Mouse (Mus musculus) heart, embryonic 10.5 days (tissue): ENCODE data around the gene Glis3. TPM values are rescaled to one million over a fixed set of nuclear protein-coding genes. Genes with fewer than 3 reads are reported as not detected.

ENCODE experiments used
- DNase-seq: peaks from one replicate; pipeline ENCODE4 v3.0.0-alpha.2; 2017; ENCODE audit warnings: low spot score
- H3K27ac ChIP-seq: fragments of 300-500 bp; sonication (generic); 2 replicates; pipeline ENCODE4 v1.5.1; 2016; ENCODE audit warnings: mild to moderate bottlenecking
- H3K27me3 ChIP-seq: fragments of 300-500 bp; sonication (generic); 2 replicates; pipeline ENCODE4 v1.6.1; 2016; ENCODE audit warnings: mild to moderate bottlenecking; ENCODE audit not compliant: poor library complexity, insufficient read depth, severe bottlenecking
- H3K36me3 ChIP-seq: fragments of 300-500 bp; sonication (generic); 2 replicates; pipeline ENCODE4 v1.6.1; 2016; ENCODE audit warnings: mild to moderate bottlenecking, moderate library complexity
- H3K4me1 ChIP-seq: fragments of 300-500 bp; sonication (generic); 2 replicates; pipeline ENCODE4 v1.6.1; 2016; ENCODE audit warnings: mild to moderate bottlenecking
- H3K4me3 ChIP-seq: fragments of 300-500 bp; sonication (generic); 2 replicates; pipeline ENCODE4 v1.5.1; 2016; ENCODE audit warnings: mild to moderate bottlenecking, moderate library complexity
- H3K9me3 ChIP-seq: fragments of 300-500 bp; sonication (generic); 2 replicates; pipeline ENCODE4 v1.6.1; 2016; ENCODE audit warnings: mild to moderate bottlenecking, moderate library complexity
- WGBS: fragments of 180-500 bp; shearing (Covaris S2); methylation state at CpG from one replicate; pipeline ENCODE4 v1.1.7; 2016; 5-methylcytosine and 5-hydroxymethylcytosine counted together
- polyA plus RNA-seq: library from polyadenylated mRNA; unstranded; fragments of >200 nt; fragmentation: Nextera tagmentation; extraction: Ambion mirVana; gene quantifications from 2 replicates; pipeline ENCODE4 v1.2.1, GENCODE M21; 2016

Gene Glis3
- polyA plus RNA-seq, 1 experiment from 2014 or later = 1.4 TPM

GRCm38 (mm10) chr19:28517464-28518080 lies 162.3 kb downstream of the Glis3 start:
- DNase-seq = no peak
- 59% methylated on average over 9 of the region's 9 CpGs for WGBS
- Histone ChIP-seq H3K36me3 (no peaks in the 10 kb centered on the region), H3K4me1 (peaks cover 6% of the 10 kb centered on the region), H3K9me3 (no peaks in the 10 kb centered on the region), H3K27me3 (no peaks in the 10 kb centered on the region), H3K4me3 (no peak overlapping the region), H3K27ac (no peak overlapping the region)

- DNase-seq = no peak
- Histone ChIP-seq H3K27ac (no peak overlapping the region), H3K36me3 (no peaks in the 10 kb centered on the region), H3K4me3 (no peak overlapping the region), H3K4me1 (peaks cover 6% of the 10 kb centered on the region), H3K9me3 (no peaks in the 10 kb centered on the region), H3K27me3 (no peaks in the 10 kb centered on the region)
- 84% methylated on average over 6 of the region's 6 CpGs for WGBS
These were observed 163.4 kb downstream of the Glis3 start for GRCm38 (mm10) chr19:28516487-28516886.

GRCm38 (mm10) chr19:28512475-28512874 lies 167.4 kb downstream of the Glis3 start:
- Histone ChIP-seq H3K4me1 (peaks cover 2% of the 10 kb centered on the region), H3K27ac (no peak overlapping the region), H3K4me3 (no peak overlapping the region), H3K9me3 (no peaks in the 10 kb centered on the region), H3K27me3 (no peaks in the 10 kb centered on the region), H3K36me3 (no peaks in the 10 kb centered on the region)
- DNase-seq = no peak
- WGBS = 86% methylated on average over 11 of the region's 11 CpGs

- Histone ChIP-seq H3K4me3 (no peak overlapping the region), H3K4me1 (no peaks in the 10 kb centered on the region), H3K36me3 (no peaks in the 10 kb centered on the region), H3K27me3 (no peaks in the 10 kb centered on the region), H3K9me3 (no peaks in the 10 kb centered on the region), H3K27ac (no peak overlapping the region)
- no peak for DNase-seq
- 85% methylated on average over 1 of the region's 1 CpGs for WGBS
These were observed 168.0 kb downstream of the Glis3 start for GRCm38 (mm10) chr19:28511910-28512309.

GRCm38 (mm10) chr19:28505376-28505775 lies 174.5 kb downstream of the Glis3 start:
- H3K27ac ChIP-seq = no peak overlapping the region
- no peak for DNase-seq
- H3K4me3 ChIP-seq = no peak overlapping the region
- peaks cover 9% of the 10 kb centered on the region for H3K4me1 ChIP-seq
- H3K27me3 ChIP-seq = no peaks in the 10 kb centered on the region
- no peaks in the 10 kb centered on the region for H3K9me3 ChIP-seq
- H3K36me3 ChIP-seq = no peaks in the 10 kb centered on the region
- WGBS = 73% methylated on average over 6 of the region's 6 CpGs

GRCm38 (mm10) chr19:28503011-28503410 lies 176.9 kb downstream of the Glis3 start:
- no peaks in the 10 kb centered on the region for H3K36me3 ChIP-seq
- DNase-seq = no peak
- H3K4me3 ChIP-seq = no peak overlapping the region
- peaks cover 9% of the 10 kb centered on the region for H3K4me1 ChIP-seq
- WGBS = 57% methylated on average over 12 of the region's 12 CpGs
- H3K9me3 ChIP-seq = no peaks in the 10 kb centered on the region
- no peak overlapping the region; the same call in 1 of the 2 replicates for H3K27ac ChIP-seq
- H3K27me3 ChIP-seq = no peaks in the 10 kb centered on the region

GRCm38 (mm10) chr19:28500975-28501374 lies 178.9 kb downstream of the Glis3 start:
- Histone ChIP-seq H3K4me3 (no peak overlapping the region), H3K27ac (no peak overlapping the region), H3K27me3 (no peaks in the 10 kb centered on the region), H3K4me1 (peaks cover 9% of the 10 kb centered on the region), H3K36me3 (no peaks in the 10 kb centered on the region), H3K9me3 (no peaks in the 10 kb centered on the region)
- WGBS = 88% methylated on average over 9 of the region's 9 CpGs
- DNase-seq = no peak

- no peak for DNase-seq
- WGBS = 93% methylated on average over 14 of the region's 14 CpGs
- H3K27me3 ChIP-seq = no peaks in the 10 kb centered on the region
- H3K4me3 ChIP-seq = no peak overlapping the region
- H3K36me3 ChIP-seq = no peaks in the 10 kb centered on the region
- no peak overlapping the region for H3K27ac ChIP-seq
- H3K4me1 ChIP-seq = peaks cover 9% of the 10 kb centered on the region
- no peaks in the 10 kb centered on the region for H3K9me3 ChIP-seq
These were observed 179.4 kb downstream of the Glis3 start for GRCm38 (mm10) chr19:28500505-28500904.

- Histone ChIP-seq H3K4me1 (peaks cover 9% of the 10 kb centered on the region), H3K27me3 (no peaks in the 10 kb centered on the region), H3K27ac (no peak overlapping the region), H3K4me3 (no peak overlapping the region), H3K36me3 (no peaks in the 10 kb centered on the region), H3K9me3 (no peaks in the 10 kb centered on the region)
- WGBS = 90% methylated on average over 5 of the region's 5 CpGs
- DNase-seq = no peak
These were observed 180.1 kb downstream of the Glis3 start for GRCm38 (mm10) chr19:28499786-28500185.

- 57% methylated on average over 6 of the region's 6 CpGs for WGBS
- no peaks in the 10 kb centered on the region for H3K4me1 ChIP-seq
- no peaks in the 10 kb centered on the region for H3K9me3 ChIP-seq
- no peaks in the 10 kb centered on the region for H3K27me3 ChIP-seq
- DNase-seq = no peak
- no peak overlapping the region for H3K27ac ChIP-seq
- no peak overlapping the region for H3K4me3 ChIP-seq
- H3K36me3 ChIP-seq = no peaks in the 10 kb centered on the region
These were observed 184.0 kb downstream of the Glis3 start for GRCm38 (mm10) chr19:28495926-28496325.

GRCm38 (mm10) chr19:28493605-28494260 lies 186.1 kb downstream of the Glis3 start:
- no peaks in the 10 kb centered on the region for H3K36me3 ChIP-seq
- no peaks in the 10 kb centered on the region for H3K4me1 ChIP-seq
- no peak overlapping the region for H3K4me3 ChIP-seq
- H3K27ac ChIP-seq = no peak overlapping the region
- DNase-seq = peak; percentile 35
- WGBS = 86% methylated on average over 8 of the region's 8 CpGs
- no peaks in the 10 kb centered on the region for H3K9me3 ChIP-seq
- H3K27me3 ChIP-seq = no peaks in the 10 kb centered on the region

GRCm38 (mm10) chr19:28478055-28478454 lies 201.8 kb downstream of the Glis3 start:
- peak; percentile 27 for DNase-seq
- no peaks in the 10 kb centered on the region for H3K9me3 ChIP-seq
- no peak overlapping the region for H3K4me3 ChIP-seq
- H3K4me1 ChIP-seq = no peaks in the 10 kb centered on the region
- H3K27me3 ChIP-seq = no peaks in the 10 kb centered on the region
- no peaks in the 10 kb centered on the region for H3K36me3 ChIP-seq
- WGBS = 81% methylated on average over 6 of the region's 6 CpGs
- H3K27ac ChIP-seq = no peak overlapping the region

GRCm38 (mm10) chr19:28477326-28477863 lies 202.5 kb downstream of the Glis3 start:
- Histone ChIP-seq H3K27me3 (no peaks in the 10 kb centered on the region), H3K4me3 (no peak overlapping the region), H3K9me3 (no peaks in the 10 kb centered on the region), H3K27ac (no peak overlapping the region), H3K36me3 (no peaks in the 10 kb centered on the region), H3K4me1 (no peaks in the 10 kb centered on the region)
- WGBS = 64% methylated on average over 6 of the region's 6 CpGs
- DNase-seq = peak; percentile 27
